ENCODE assay signal across 15 mouse cellular contexts in genomic region chr13:43817461-43817860, GRCm38 (mm10).
"Had no signal": no experiment of that assay in that cellular context is flagged by ENCODE, and none has a peak within 500 bp of the region (broad histone marks: within the 10 kb centered on the region; RNA-seq: fewer than 3 reads in every experiment).

No protein-coding gene starts in this region.

- DNase-seq: retina, postnatal 1 day; right cerebral cortex, adult 18-20 months; right cerebral cortex, postnatal 14 days; right cerebral cortex, postnatal 25 days; right cerebral cortex, postnatal 4 days; spleen, adult 18-20 months; thymus, adult 18-20 months; thymus, adult 2 months; thymus, postnatal 14 days; thymus, postnatal 25 days; thymus, postnatal 36 days; thymus, postnatal 4 days had no signal

- H3K9me3 ChIP-seq: neural tube, embryonic 15.5 days; stomach, embryonic 15.5 days had no signal

- H3K4me3 ChIP-seq: neural tube, embryonic 15.5 days; stomach, embryonic 15.5 days had no signal

- H3K4me1 ChIP-seq: neural tube, embryonic 15.5 days; stomach, embryonic 15.5 days had no signal

- H3K4me2 ChIP-seq: neural tube, embryonic 15.5 days; stomach, embryonic 15.5 days had no signal

- H3K27me3 ChIP-seq: neural tube, embryonic 15.5 days; stomach, embryonic 15.5 days had no signal

- H3K9ac ChIP-seq: neural tube, embryonic 15.5 days; stomach, embryonic 15.5 days had no signal

- H3K36me3 ChIP-seq: neural tube, embryonic 15.5 days; stomach, embryonic 15.5 days had no signal

- H3K27ac ChIP-seq: neural tube, embryonic 15.5 days; stomach, embryonic 15.5 days; stomach, postnatal 0 days had no signal
